Comparison of ENCODE assay signal across 8 mouse cellular contexts in genomic region chr16:95990462-95991121, GRCm38 (mm10). TPM values are rescaled to one million over a fixed set of nuclear protein-coding genes. Genes with fewer than 3 reads are reported as not detected.
DNase-seq lines count a peak whose midpoint lies in the region; ATAC-seq and TF ChIP-seq lines count a peak whose summit lies in the region.

TSS of gene Psmg1 (minus strand) at chr16:95990960.

- WGBS in forebrain, embryonic 15.5 days = under 1% methylated on average over 56 of the region's 62 CpGs
- under 1% methylated on average over 60 of the region's 62 CpGs for WGBS in lung, adult 2 months

- DNase-seq in ES-CJ7 (ENCODE audit: low read depth, low spot score) = peak; percentile 95
- DNase-seq in cerebellum, adult 11 months = peak; percentile 97
- DNase-seq in heart, postnatal 25 days (ENCODE audit: low spot score) = peak; percentile 89
- DNase-seq in layer of hippocampus, adult 18-20 months (ENCODE audit: low spot score in 2 of 2) = peak; percentile 91 to 98
- DNase-seq in lung, adult 2 months = peak; percentile 97
- peak; percentile 91 to 92 for DNase-seq in thymus, adult 18-20 months

- H3K27ac ChIP-seq in forebrain, embryonic 15.5 days (replicated peaks) = peak within 1 kb of the TSS; percentile 91

- peak; percentile 95 for ATAC-seq in forebrain, embryonic 15.5 days (replicated peaks)
- ATAC-seq in neutrophil, adult 5-6 weeks (ENCODE audit: extremely low read depth, insufficient number of reproducible peaks, low FRiP score, poor library complexity, severe bottlenecking) = peak; percentile 93

- intact Hi-C loops in heart, postnatal 25 days (cut with DNase I) = no loop called here

- peak within 1 kb of the TSS; percentile 63 for H3K4me2 ChIP-seq in forebrain, embryonic 15.5 days (replicated peaks)

- TF ChIP-seq POLR2A in lung, adult 2 months (IDR thresholded peaks at IDR 0.05; ENCODE audit: borderline replicate concordance, extremely low read depth, low read depth, low read length) = peak; percentile 96

- H3K9ac ChIP-seq in forebrain, embryonic 15.5 days (replicated peaks) = peak within 1 kb of the TSS; percentile 78

- peaks cover 18% of the 10 kb centered on the region for H3K4me1 ChIP-seq in forebrain, embryonic 15.5 days
- H3K4me1 ChIP-seq in lung, adult 2 months (ENCODE audit: control insufficient read depth, insufficient read depth, low read length) = peaks cover 2% of the 10 kb centered on the region; the same call in 1 of the 2 replicates

- peaks cover 20% of the 10 kb centered on the region for H3K36me3 ChIP-seq in forebrain, embryonic 15.5 days

- no peaks in the 10 kb centered on the region for H3K27me3 ChIP-seq in forebrain, embryonic 15.5 days

- H3K4me3 ChIP-seq in forebrain, embryonic 15.5 days = peak within 1 kb of the TSS; percentile 86
- H3K4me3 ChIP-seq in lung, adult 2 months (replicated peaks; ENCODE audit: extremely low read depth, low read depth, low read length) = peak within 1 kb of the TSS; percentile 92

- TF ChIP-seq CTCF in lung, adult 2 months (IDR thresholded peaks at IDR 0.05; ENCODE audit: insufficient read depth, low read length) = no peak

- no peaks in the 10 kb centered on the region for H3K9me3 ChIP-seq in forebrain, embryonic 15.5 days

RNA-seq across cellular contexts. Expression of gene Psmg1, which starts in this region (rescaled TPM):
- 71.5 and 72.4 TPM in 2 replicates for polyA plus RNA-seq in forebrain, embryonic 15.5 days (2015; fragmentation: Nextera tagmentation; extraction: Ambion mirVana)
- 10 to 100 TPM; 22.5 to 29.1 TPM for total RNA-seq in heart, postnatal 25 days (2021)
- 10 to 100 TPM; 15.3 to 19.0 TPM for total RNA-seq in layer of hippocampus, adult 18-20 months (2021)
- 8.5 and 11.0 TPM in 2 replicates for polyA plus RNA-seq in lung, adult 2 months (2012; rRNA removed)
- total RNA-seq in neutrophil, adult 5-6 weeks (2017) = 9.8 and 20.6 TPM in 2 replicates

Comparison
In these comparisons a context has a peak if more than half of its experiments do, and no peak if none do; other contexts are left out.
1. Peak in every context shown above with its lines: DNase-seq, ATAC-seq, H3K4me3 ChIP-seq and H3K27ac ChIP-seq.